Mouse (Mus musculus) layer of hippocampus, postnatal 25 days (tissue): ENCODE data around the gene Vmn2r14. TPM values are rescaled to one million over a fixed set of nuclear protein-coding genes. Genes with fewer than 3 reads are reported as not detected.
"Not testable (repeated sequence)": the region's sequence is repeated elsewhere in the genome, so short reads cannot be mapped to it uniquely, and the experiment has no call there.

ENCODE experiments used
- DNase-seq, 2 experiments: peaks; one replicate each; pipeline ENCODE4 v3.0.0; 2022; ENCODE audit warnings: mixed read lengths in 2 of 2, low spot score in 1 of 2; ENCODE audit errors: extremely low spot score in 1 of 2
- total RNA-seq, 2 experiments: library from RNA; stranded (reverse); gene quantifications; 2 replicates each; pipeline ENCODE4 v1.2.3; 2021

Gene Vmn2r14
- total RNA-seq: not detected

DNA sequence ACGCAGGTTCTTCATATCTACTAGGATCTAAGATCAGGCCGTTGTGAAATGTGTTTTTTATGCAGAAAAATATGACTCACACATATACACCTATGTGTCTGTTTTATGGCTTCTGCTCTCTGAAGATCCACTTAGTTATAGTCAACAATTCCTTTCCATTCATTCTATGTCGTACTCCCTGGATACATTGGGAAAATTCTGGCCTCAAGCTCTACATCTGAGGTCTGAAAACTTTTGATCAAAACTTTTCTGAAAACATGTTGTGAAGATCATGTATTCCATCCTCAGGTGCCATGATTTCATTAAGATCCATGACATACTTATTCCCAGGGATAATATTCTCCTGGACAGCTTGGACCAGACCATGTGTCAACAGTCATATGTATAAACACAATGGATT, at the start of gene Vmn2r14:
Gene Vmn2r14 (minus strand): TSS at position 101 of the 400 bp plus-strand sequence.
- DNase-seq: no peak

DNA sequence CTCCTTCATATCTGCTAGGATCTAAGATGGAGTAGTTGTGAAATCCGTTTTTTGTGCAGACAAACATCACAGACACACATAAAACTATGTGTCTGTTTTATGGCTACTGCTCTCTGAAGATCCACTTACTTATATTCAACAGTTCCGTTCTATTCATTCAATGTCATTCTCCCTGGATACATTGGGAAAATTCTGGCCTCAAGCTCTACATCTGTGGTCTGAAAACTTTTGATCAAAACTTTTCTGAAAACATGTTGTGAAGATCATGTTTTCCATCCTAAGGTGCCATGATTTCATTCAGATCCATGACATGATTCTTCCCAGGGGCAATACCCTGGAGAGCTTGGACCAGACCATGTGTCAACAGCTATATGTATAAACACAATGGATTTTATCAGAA, 32.4 kb downstream of the Vmn2r14 start, which contains the start of gene Vmn2r13:
Gene Vmn2r13 (minus strand): TSS at position 101 of the 400 bp plus-strand sequence.
- DNase-seq: not testable (repeated sequence)

DNA sequence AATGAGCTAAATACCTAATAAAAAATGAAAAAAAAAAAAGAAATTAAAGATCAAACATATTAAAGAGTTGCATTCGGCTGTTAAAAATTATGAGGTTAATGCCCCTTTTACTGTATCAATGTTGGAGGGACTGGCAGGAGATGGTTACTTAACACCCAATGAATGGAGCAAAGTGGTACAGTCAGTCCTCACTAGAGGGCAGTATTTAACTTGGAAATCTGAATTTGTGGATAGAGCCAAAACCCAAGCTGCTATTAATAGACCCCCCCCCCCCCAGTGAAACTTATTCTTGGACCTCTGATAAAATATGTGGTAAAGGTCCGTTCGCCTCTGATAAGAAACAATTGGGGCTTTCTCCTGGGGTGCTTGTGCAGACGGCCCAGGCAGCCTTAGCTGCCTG, 57.7 kb downstream of the Vmn2r14 start:
- not testable (repeated sequence) for DNase-seq

Other genes with a start within 250 kb of the Vmn2r14 start
- not detected for gene Vmn2r10, start 218.2 kb downstream of the Vmn2r14 start, total RNA-seq
- gene Vmn2r11, start 165.1 kb downstream of the Vmn2r14 start, total RNA-seq: not detected
- gene Vmn2r12, start 126.8 kb downstream of the Vmn2r14 start, total RNA-seq: not detected
- not detected for gene Vmn2r13, start 32.5 kb downstream of the Vmn2r14 start, total RNA-seq
- not detected for gene Vmn2r15, start 72.9 kb upstream of the Vmn2r14 start, total RNA-seq
- gene Vmn2r16, start 105.5 kb upstream of the Vmn2r14 start, total RNA-seq: not detected
- not detected for gene Vmn2r17, start 195.0 kb upstream of the Vmn2r14 start, total RNA-seq